Mouse (Mus musculus) kidney, adult 2 months (tissue): ENCODE results near the gene Rnf150. TPM values are rescaled to one million over a fixed set of nuclear protein-coding genes. Genes with fewer than 3 reads are reported as not detected.

Experiments used
- DNase-seq: peaks from one replicate; pipeline ENCODE4 v3.0.0; 2021
- H3K27ac ChIP-seq: fragments of 200-500 bp; 2 replicates; pipeline ENCODE4 v1.5.1; 2012; ENCODE audit warnings: low read depth, low read length, control low read depth, inconsistent platforms; ENCODE audit not compliant: insufficient read depth
- H3K27me3 ChIP-seq: fragments of 200-500 bp; replicated peaks from 2 replicates; pipeline ENCODE4 v1.6.1; 2012; ENCODE audit warnings: mild to moderate bottlenecking, moderate library complexity, low read length, inconsistent platforms; ENCODE audit not compliant: control insufficient read depth, insufficient read depth
- H3K36me3 ChIP-seq: fragments of 200-500 bp; 2 replicates; pipeline ENCODE4 v1.6.1; 2012; ENCODE audit warnings: mild to moderate bottlenecking, moderate library complexity, low read length, inconsistent platforms; ENCODE audit not compliant: control insufficient read depth, insufficient read depth
- H3K4me1 ChIP-seq: fragments of 200-500 bp; 2 replicates; pipeline ENCODE4 v1.6.1; 2011; ENCODE audit warnings: low read length; ENCODE audit not compliant: control insufficient read depth, insufficient read depth
- H3K4me3 ChIP-seq: fragments of 200-500 bp; 2 replicates; pipeline ENCODE4 v1.5.1; 2011; ENCODE audit warnings: mild to moderate bottlenecking, low read depth, low read length, control low read depth; ENCODE audit not compliant: insufficient read depth
- CTCF ChIP-seq: fragments of 200-500 bp; conservative IDR thresholded peaks from 2 replicates; pipeline ENCODE4 v1.5.1; 2011; ENCODE audit warnings: low read depth, mild to moderate bottlenecking, control low read depth, low read length, moderate library complexity, mixed read lengths; ENCODE audit not compliant: insufficient read depth, insufficient read length
- POLR2A ChIP-seq: fragments of 200-500 bp; IDR thresholded peaks from one replicate; pipeline ENCODE4 v1.6.1; 2011; ENCODE audit warnings: low read depth, low read length, control low read depth
- WGBS: fragments of 180-500 bp; shearing (Covaris S2); methylation state at CpG from one replicate; pipeline ENCODE4 v1.1.7; 2018; 5-methylcytosine and 5-hydroxymethylcytosine counted together
- polyA plus RNA-seq: library from polyadenylated mRNA; depleted of rRNA; stranded (reverse); fragments of >200 nt; gene quantifications from 2 replicates; pipeline ENCODE4 v1.2.3, GENCODE M21; 2012

Gene Rnf150
- polyA plus RNA-seq, 1 experiment, result 1.6 TPM

- TF ChIP-seq POLR2A (no peak), CTCF (no peak)
- DNase-seq, result peak; percentile 33
- H3K4me3 ChIP-seq, result no peak overlapping the region
These were observed 80.3 kb downstream of the Rnf150 start for GRCm38 (mm10) chr8:82943223-82944006.

DNA sequence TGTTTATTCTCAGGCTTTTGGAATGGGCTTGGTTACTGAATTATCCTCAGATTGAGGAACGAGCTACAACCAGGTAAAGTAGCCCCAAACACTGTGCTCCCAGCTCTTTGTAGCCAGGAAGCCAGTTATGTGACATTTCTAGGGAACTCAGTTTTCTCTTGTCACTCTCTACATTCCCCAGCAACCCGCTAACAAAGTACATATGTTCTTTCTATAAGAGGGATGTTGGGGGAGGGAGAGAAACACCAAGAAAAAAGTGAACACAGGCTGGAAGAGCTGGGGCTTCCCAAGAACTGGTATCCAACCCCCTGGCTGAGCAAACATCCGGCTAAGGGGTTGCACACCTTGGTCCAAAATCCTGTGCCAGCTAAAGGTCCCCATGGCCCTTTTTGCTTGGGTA, 82.7 kb downstream of the Rnf150 start:
- no peak overlapping the region for H3K27ac ChIP-seq
- no peak overlapping the region for H3K4me3 ChIP-seq
- no peaks in the 10 kb centered on the region for H3K36me3 ChIP-seq
- 0 out of 2 replicates have a peak, but pooled peaks cover 3% of the 10 kb centered on the region for H3K4me1 ChIP-seq
- 94% methylated on average over 3 of the region's 3 CpGs for WGBS
- DNase-seq, result no peak
- TF ChIP-seq CTCF, result no peak
- no peaks in the 10 kb centered on the region for H3K27me3 ChIP-seq

More at GRCm38 (mm10) chr8:82943223-82944006, 80.3 kb downstream of the Rnf150 start:
- WGBS, result 26% methylated on average over 6 of the region's 6 CpGs
- Histone ChIP-seq H3K27me3 (no peaks in the 10 kb centered on the region), H3K36me3 (no peaks in the 10 kb centered on the region), H3K27ac (no peak overlapping the region), H3K4me1 (peaks cover 3% of the 10 kb centered on the region; the same call in 1 of the 2 replicates)

DNA sequence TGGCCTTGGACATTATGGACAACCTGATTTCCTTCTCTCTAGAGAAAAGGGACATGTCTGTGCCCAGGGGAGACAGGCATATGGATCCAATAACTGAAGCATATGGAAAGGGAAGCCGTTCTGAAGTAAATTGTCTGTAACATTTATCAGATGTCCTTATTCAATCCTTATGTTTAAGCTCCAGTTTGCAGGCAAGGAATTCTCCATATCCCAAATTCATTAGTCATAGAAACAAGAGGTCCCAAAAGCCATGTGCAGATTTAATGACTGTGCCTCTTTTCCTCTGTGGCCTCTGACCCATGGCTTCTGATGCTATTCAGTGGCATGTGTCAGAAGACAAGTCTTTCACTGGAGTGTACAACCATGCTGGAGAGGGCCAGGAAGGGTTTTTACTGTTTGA, 83.5 kb downstream of the Rnf150 start:
- H3K27ac ChIP-seq, result no peak overlapping the region
- WGBS, result 75% methylated on average over 1 of the region's 1 CpGs
- TF ChIP-seq CTCF (no peak), POLR2A (no peak)

DNA sequence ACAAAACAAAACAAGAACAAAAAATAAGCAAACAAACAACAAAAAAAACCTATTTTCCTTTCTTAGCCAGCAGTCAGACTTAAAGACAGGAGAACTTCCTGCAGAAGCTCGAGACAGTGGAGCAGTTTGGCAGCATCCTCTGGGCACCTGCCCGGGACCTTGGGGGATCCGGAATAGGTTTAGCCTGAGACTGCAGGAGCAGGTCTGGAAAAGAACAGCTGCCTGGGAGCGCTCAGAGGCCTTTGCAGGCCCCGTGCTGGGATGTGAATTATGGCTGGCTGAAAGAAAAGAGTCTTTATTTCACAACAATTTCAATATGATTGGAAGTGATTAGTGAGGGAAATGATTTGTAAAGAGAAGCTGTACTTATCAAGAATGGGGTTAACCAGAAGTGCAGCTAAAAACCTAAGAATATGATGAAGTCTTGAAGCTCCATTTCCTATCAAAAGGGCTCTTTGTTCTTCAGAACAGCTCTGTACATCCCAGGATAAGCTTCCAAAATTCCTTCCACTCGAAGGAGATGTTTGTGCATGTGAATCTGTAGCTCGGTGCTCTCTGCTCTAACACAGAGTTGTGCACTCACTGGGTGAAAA, 92.1 kb downstream of the Rnf150 start:
- TF ChIP-seq POLR2A (no peak), CTCF (no peak)
- 72% methylated on average over 7 of the region's 7 CpGs for WGBS
- Histone ChIP-seq H3K4me3 (no peak overlapping the region), H3K27me3 (no peaks in the 10 kb centered on the region), H3K4me1 (no peaks in the 10 kb centered on the region), H3K27ac (no peak overlapping the region), H3K36me3 (no peaks in the 10 kb centered on the region)
- no peak for DNase-seq

More for the DNA sequence above, 83.5 kb downstream of the Rnf150 start:
- no peak overlapping the region for H3K4me3 ChIP-seq
- H3K4me1 ChIP-seq, result 0 out of 2 replicates have a peak, but pooled peaks cover 3% of the 10 kb centered on the region
- no peak for DNase-seq
- H3K27me3 ChIP-seq, result no peaks in the 10 kb centered on the region
- no peaks in the 10 kb centered on the region for H3K36me3 ChIP-seq

DNA sequence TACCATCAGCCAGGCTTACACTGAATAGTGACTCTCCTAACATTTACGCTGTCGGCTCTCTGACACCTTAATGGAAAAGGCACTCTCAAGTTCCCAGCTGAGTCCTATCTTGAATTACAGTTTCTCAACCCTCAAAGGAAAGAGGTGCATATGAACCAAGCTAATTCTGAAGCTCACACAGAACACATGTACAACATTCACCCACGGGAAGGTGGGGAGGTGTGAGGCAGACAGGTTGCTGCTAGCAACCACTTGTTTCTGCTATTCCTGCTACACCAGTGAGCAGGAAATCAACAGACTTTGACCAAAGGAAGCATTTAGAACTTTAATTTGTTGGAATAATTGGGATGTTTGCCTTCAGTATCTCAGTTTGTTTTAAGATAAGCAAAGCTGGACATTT, 96.3 kb downstream of the Rnf150 start:
- no peak for TF ChIP-seq POLR2A
- no peak for TF ChIP-seq CTCF
- 50% methylated on average over 3 of the region's 3 CpGs for WGBS

DNA sequence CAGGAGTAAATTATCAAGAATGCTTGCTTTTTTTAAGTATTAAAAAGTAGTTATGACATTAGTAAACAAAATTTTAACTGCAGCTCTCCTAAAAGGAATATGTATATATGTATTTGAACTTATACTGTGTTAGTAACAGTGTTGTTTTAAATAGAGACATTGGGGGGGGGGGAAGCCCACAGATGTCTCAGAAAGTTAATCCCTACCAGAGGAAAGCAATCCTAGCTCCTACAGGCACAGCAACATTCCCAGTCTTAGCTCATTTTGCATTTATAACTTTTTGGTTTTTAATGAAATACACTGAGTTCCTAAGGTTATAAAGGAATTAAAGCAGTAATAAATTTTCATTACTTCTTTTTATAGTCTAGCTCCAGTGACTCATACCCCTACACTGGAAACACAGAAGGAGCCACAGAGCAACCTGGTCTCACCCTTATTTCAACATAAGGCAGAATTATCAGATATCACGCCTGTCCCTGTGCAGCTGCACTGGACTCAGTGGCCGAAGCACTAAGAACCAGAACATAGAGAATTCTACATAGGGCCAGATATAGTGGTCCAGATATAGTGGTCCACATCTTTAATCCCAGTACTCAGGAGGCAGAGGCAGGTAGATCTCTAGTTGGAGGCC, 96.9 kb downstream of the Rnf150 start:
- H3K4me3 ChIP-seq, result no peak overlapping the region
- no peaks in the 10 kb centered on the region for H3K4me1 ChIP-seq
- 82% methylated on average over 2 of the region's 2 CpGs for WGBS
- TF ChIP-seq CTCF, result no peak
- no peaks in the 10 kb centered on the region for H3K36me3 ChIP-seq
- DNase-seq, result no peak
- H3K27ac ChIP-seq, result no peak overlapping the region
- no peaks in the 10 kb centered on the region for H3K27me3 ChIP-seq

More for the DNA sequence above, 96.3 kb downstream of the Rnf150 start:
- Histone ChIP-seq H3K27me3 (no peaks in the 10 kb centered on the region), H3K4me3 (no peak overlapping the region), H3K27ac (no peak overlapping the region), H3K36me3 (no peaks in the 10 kb centered on the region), H3K4me1 (no peaks in the 10 kb centered on the region)
- DNase-seq, result no peak

- DNase-seq, result no peak
- no peak for TF ChIP-seq CTCF
- no peak for TF ChIP-seq POLR2A
- WGBS, result 69% methylated on average over 2 of the region's 2 CpGs
These were observed 101.4 kb downstream of the Rnf150 start for GRCm38 (mm10) chr8:82964537-82964936.

More at GRCm38 (mm10) chr8:82964537-82964936, 101.4 kb downstream of the Rnf150 start:
- H3K27me3 ChIP-seq, result no peaks in the 10 kb centered on the region
- H3K27ac ChIP-seq, result no peak overlapping the region
- no peaks in the 10 kb centered on the region for H3K4me1 ChIP-seq
- no peaks in the 10 kb centered on the region for H3K36me3 ChIP-seq
- H3K4me3 ChIP-seq, result no peak overlapping the region
